Mouse (Mus musculus) neural tube, embryonic 14.5 days (tissue): ENCODE results near the gene Nup210. TPM values are rescaled to one million over a fixed set of nuclear protein-coding genes. Genes with fewer than 3 reads are reported as not detected.

Source experiments
- ATAC-seq: fragments of 200-750 bp; cut with Nextera tagmentation; 2 replicates; pipeline ENCODE4 v1.8.0; 2017; ENCODE audit warnings: low read depth, mild to moderate bottlenecking, moderate TSS enrichment, moderate library complexity
- H3K27ac ChIP-seq: fragments of 300-500 bp; sonication (generic); 2 replicates; pipeline ENCODE4 v1.5.1; 2014; ENCODE audit warnings: low read depth, mild to moderate bottlenecking, control low read depth, low read length, moderate library complexity, mixed read lengths
- H3K27me3 ChIP-seq: fragments of 300-500 bp; sonication (generic); 2 replicates; pipeline ENCODE4 v1.6.1; 2014; ENCODE audit warnings: low read length; ENCODE audit not compliant: control insufficient read depth, insufficient read depth
- H3K36me3 ChIP-seq: fragments of 300-500 bp; sonication (generic); 2 replicates; pipeline ENCODE4 v1.6.1; 2014; ENCODE audit warnings: low read length, mixed read lengths; ENCODE audit not compliant: control insufficient read depth, insufficient read depth
- H3K4me1 ChIP-seq: fragments of 300-500 bp; sonication (generic); 2 replicates; pipeline ENCODE4 v1.6.1; 2014; ENCODE audit warnings: low read length; ENCODE audit not compliant: control insufficient read depth, insufficient read depth
- H3K4me2 ChIP-seq: fragments of 300-500 bp; sonication (generic); 2 replicates; pipeline ENCODE4 v1.6.1; 2014; ENCODE audit warnings: mild to moderate bottlenecking, low read depth, low read length, control low read depth
- H3K4me3 ChIP-seq: fragments of 300-500 bp; sonication (generic); 2 replicates; pipeline ENCODE4 v1.5.1; 2014; ENCODE audit warnings: low read depth, low read length, control low read depth, mixed read lengths
- H3K9ac ChIP-seq: fragments of 300-500 bp; sonication (generic); replicated peaks from 2 replicates; pipeline ENCODE4 v1.6.1; 2014; ENCODE audit warnings: low read depth, mild to moderate bottlenecking, control low read depth, low read length, mixed read lengths
- H3K9me3 ChIP-seq: fragments of 300-500 bp; sonication (generic); 2 replicates; pipeline ENCODE4 v1.6.1; 2016; ENCODE audit warnings: low read length; ENCODE audit not compliant: control insufficient read depth
- WGBS: fragments of 180-500 bp; shearing (Covaris S2); extraction: QIAGEN DNeasy Blood & Tissue Kit; methylation state at CpG from one replicate; pipeline ENCODE4 v1.1.7; 2014; 5-methylcytosine and 5-hydroxymethylcytosine counted together
- polyA plus RNA-seq: library from polyadenylated mRNA; unstranded; fragments of >200 nt; fragmentation: Nextera tagmentation; extraction: Ambion mirVana; gene quantifications from 2 replicates; pipeline ENCODE4 v1.2.1, GENCODE M21; 2014

Gene Nup210
- polyA plus RNA-seq, 1 experiment from 2014 or later: 18.3 TPM

GRCm38 (mm10) chr6:91044628-91045331 is 71.8 kb downstream of the Nup210 start:
- no peak overlapping the region for H3K4me2 ChIP-seq
- H3K4me1 ChIP-seq: 0 out of 2 replicates have a peak, but pooled peaks cover 3% of the 10 kb centered on the region
- ATAC-seq: no peak
- no peaks in the 10 kb centered on the region for H3K27me3 ChIP-seq
- no peak overlapping the region for H3K4me3 ChIP-seq
- no peak overlapping the region for H3K9ac ChIP-seq
- 44% methylated on average over 6 of the region's 6 CpGs for WGBS
- H3K9me3 ChIP-seq: no peaks in the 10 kb centered on the region
- H3K27ac ChIP-seq: no peak overlapping the region
- no peaks in the 10 kb centered on the region for H3K36me3 ChIP-seq

GRCm38 (mm10) chr6:91041287-91041686 is 75.3 kb downstream of the Nup210 start:
- 0 out of 2 replicates have a peak, but pooled peaks cover 3% of the 10 kb centered on the region for H3K4me1 ChIP-seq
- ATAC-seq: no peak
- H3K4me2 ChIP-seq: no peak overlapping the region
- H3K9ac ChIP-seq: no peak overlapping the region
- WGBS: 64% methylated on average over 5 of the region's 5 CpGs
- 0 out of 2 replicates have a peak, but pooled peaks cover 5% of the 10 kb centered on the region for H3K36me3 ChIP-seq
- H3K9me3 ChIP-seq: no peaks in the 10 kb centered on the region
- H3K4me3 ChIP-seq: no peak overlapping the region
- H3K27me3 ChIP-seq: no peaks in the 10 kb centered on the region
- H3K27ac ChIP-seq: no peak overlapping the region

GRCm38 (mm10) chr6:91028256-91028655 is 88.4 kb downstream of the Nup210 start:
- no peaks in the 10 kb centered on the region for H3K27me3 ChIP-seq
- H3K4me2 ChIP-seq: no peak overlapping the region
- H3K27ac ChIP-seq: no peak overlapping the region
- WGBS: 91% methylated on average over 5 of the region's 5 CpGs
- no peak for ATAC-seq
- 0 out of 2 replicates have a peak, but pooled peaks cover 21% of the 10 kb centered on the region for H3K36me3 ChIP-seq
- no peak overlapping the region for H3K4me3 ChIP-seq
- H3K9ac ChIP-seq: no peak overlapping the region
- H3K4me1 ChIP-seq: no peaks in the 10 kb centered on the region
- no peaks in the 10 kb centered on the region for H3K9me3 ChIP-seq

GRCm38 (mm10) chr6:91020810-91021209 is 95.8 kb downstream of the Nup210 start:
- ATAC-seq: peak; percentile 63
- no peak overlapping the region for H3K9ac ChIP-seq
- H3K27ac ChIP-seq: no peak overlapping the region

GRCm38 (mm10) chr6:91016600-91017230 is 99.9 kb downstream of the Nup210 start:
- no peak for ATAC-seq
- WGBS: 92% methylated on average over 7 of the region's 7 CpGs
- Histone ChIP-seq H3K27me3 (no peaks in the 10 kb centered on the region), H3K9me3 (no peaks in the 10 kb centered on the region), H3K9ac (no peak overlapping the region), H3K36me3 (no peaks in the 10 kb centered on the region), H3K4me1 (no peaks in the 10 kb centered on the region), H3K4me2 (no peak overlapping the region), H3K4me3 (no peak overlapping the region), H3K27ac (no peak overlapping the region)

More at GRCm38 (mm10) chr6:91020810-91021209, 95.8 kb downstream of the Nup210 start:
- Histone ChIP-seq H3K36me3 (no peaks in the 10 kb centered on the region), H3K9me3 (no peaks in the 10 kb centered on the region), H3K27me3 (no peaks in the 10 kb centered on the region), H3K4me2 (no peak overlapping the region), H3K4me3 (no peak overlapping the region), H3K4me1 (no peaks in the 10 kb centered on the region)
- WGBS: 61% methylated on average over 7 of the region's 7 CpGs

- H3K9me3 ChIP-seq: no peaks in the 10 kb centered on the region
- no peak overlapping the region for H3K4me3 ChIP-seq
- no peak overlapping the region for H3K27ac ChIP-seq
- H3K36me3 ChIP-seq: no peaks in the 10 kb centered on the region
- WGBS: 68% methylated on average over 9 of the region's 9 CpGs
- no peak overlapping the region for H3K4me2 ChIP-seq
- H3K27me3 ChIP-seq: no peaks in the 10 kb centered on the region
- H3K9ac ChIP-seq: no peak overlapping the region
- no peak for ATAC-seq
- H3K4me1 ChIP-seq: no peaks in the 10 kb centered on the region
Measured at GRCm38 (mm10) chr6:91014198-91014958, 102.3 kb downstream of the Nup210 start.

GRCm38 (mm10) chr6:91012458-91012857 is 104.2 kb downstream of the Nup210 start:
- Histone ChIP-seq H3K9me3 (no peaks in the 10 kb centered on the region), H3K9ac (no peak overlapping the region), H3K4me1 (no peaks in the 10 kb centered on the region), H3K36me3 (no peaks in the 10 kb centered on the region), H3K4me3 (no peak overlapping the region), H3K4me2 (no peak overlapping the region), H3K27me3 (no peaks in the 10 kb centered on the region), H3K27ac (no peak overlapping the region)
- ATAC-seq: no peak
- 85% methylated on average over 3 of the region's 3 CpGs for WGBS

GRCm38 (mm10) chr6:91011568-91011967 is 105.1 kb downstream of the Nup210 start:
- Histone ChIP-seq H3K4me3 (no peak overlapping the region), H3K9ac (no peak overlapping the region), H3K27ac (no peak overlapping the region), H3K4me2 (no peak overlapping the region), H3K9me3 (no peaks in the 10 kb centered on the region), H3K4me1 (no peaks in the 10 kb centered on the region), H3K36me3 (no peaks in the 10 kb centered on the region), H3K27me3 (no peaks in the 10 kb centered on the region)
- no peak for ATAC-seq
- 82% methylated on average over 4 of the region's 4 CpGs for WGBS
